Mouse (Mus musculus) ES-Bruce4 (cell line): ENCODE results near the gene Slc8a3.

ENCODE experiments used
- CTCF ChIP-seq: IDR thresholded peaks from one replicate; pipeline ENCODE4 v1.8.1; 2011; ENCODE audit warnings: low read depth, low read length
- EP300 ChIP-seq: IDR thresholded peaks from 2 replicates; pipeline ENCODE4 v1.6.1; 2011; ENCODE audit warnings: low read depth, low read length; ENCODE audit not compliant: insufficient read depth

GRCm38 (mm10) chr12:81147956-81148355, 185.0 kb downstream of the Slc8a3 start:
- TF ChIP-seq CTCF (no peak), EP300 (no peak)
